Mouse (Mus musculus): Measurements from ENCODE around the gene Gm44511. TPM values are rescaled to one million over a fixed set of nuclear protein-coding genes. Genes with fewer than 3 reads are reported as not detected.

Gene Gm44511
- total and polyA plus RNA-seq, 3 experiments = not detected

- TF ChIP-seq MYC (IDR thresholded peaks at IDR 0.05; ENCODE audit: low read depth, low read length) (0 out of 2 replicates have a peak, but pooled peaks have one; percentile 13), MEF2A (IDR thresholded peaks at IDR 0.05; ENCODE audit: extremely low read depth, insufficient replicate concordance, low read depth, low read length, poor library complexity, severe bottlenecking) (no peak)
These were observed 16.9 kb upstream of the Gm44511 start (continued) for GRCm38 (mm10) chr6:128842945-128843478.

GRCm38 (mm10) chr6:128842356-128842944 is 16.3 kb upstream of the Gm44511 start:
- Histone ChIP-seq H3K27me3 (ENCODE audit: control insufficient read depth in 1 of 2, insufficient read depth in 2 of 2, low read length in 2 of 2) (no peaks in the 10 kb centered on the region), H3K4me1 (ENCODE audit: control insufficient read depth in 1 of 2, insufficient read depth in 2 of 2, low read length in 2 of 2) (peaks cover 4 to 20% of the 10 kb centered on the region in 2 experiments; a peak in 3 of 4 replicates), H3K27ac (ENCODE audit: control insufficient read depth, low read depth, low read length) (peak overlapping the region; percentile 50), H3K9me3 (replicated peaks; ENCODE audit: insufficient read depth, low read length) (no peaks in the 10 kb centered on the region), H3K36me3 (ENCODE audit: control insufficient read depth in 1 of 2, insufficient read depth in 2 of 2, low read length in 2 of 2) (peaks cover 0 to 15% of the 10 kb centered on the region in 2 experiments; a peak in 2 of 4 replicates), H3K4me3 (ENCODE audit: control insufficient read depth in 1 of 2, insufficient read depth in 1 of 2, low read depth in 2 of 2, low read length in 2 of 2) (peak overlapping the region; percentile 68 to 73), H3K79me2 (ENCODE audit: control insufficient read depth, insufficient read depth, low read length, poor library complexity) (no peaks in the 10 kb centered on the region; the same call in 1 of the 2 replicates), H3K9ac (ENCODE audit: control insufficient read depth, low read depth, low read length, poor library complexity, severe bottlenecking) (peak overlapping the region; percentile 76)
- DNase-seq (ENCODE audit: low read depth, low spot score) = peak; percentile 71
- TF ChIP-seq NELFE (IDR thresholded peaks at IDR 0.05; ENCODE audit: low read depth, low read length) (peak; percentile 17; the same call in 1 of the 2 replicates), MXI1 (IDR thresholded peaks at IDR 0.05; ENCODE audit: low read depth, low read length) (peak; percentile 80; the same call in 1 of the 2 replicates), UBTF (IDR thresholded peaks at IDR 0.05; ENCODE audit: borderline replicate concordance, insufficient read depth, low read depth, low read length) (no peak), ELF1 (IDR thresholded peaks at IDR 0.05; ENCODE audit: low read depth, low read length) (no peak)

GRCm38 (mm10) chr6:128841327-128842089 is 15.4 kb upstream of the Gm44511 start:
- Histone ChIP-seq H3K9me3 (replicated peaks; ENCODE audit: insufficient read depth, low read length) (no peaks in the 10 kb centered on the region), H3K36me3 (ENCODE audit: control insufficient read depth in 1 of 2, insufficient read depth in 2 of 2, low read length in 2 of 2) (peaks cover 0 to 11% of the 10 kb centered on the region in 2 experiments; a peak in 2 of 4 replicates), H3K79me2 (ENCODE audit: control insufficient read depth, insufficient read depth, low read length, poor library complexity) (no peaks in the 10 kb centered on the region; the same call in 1 of the 2 replicates), H3K27me3 (ENCODE audit: control insufficient read depth in 1 of 2, insufficient read depth in 2 of 2, low read length in 2 of 2) (no peaks in the 10 kb centered on the region), H3K4me1 (ENCODE audit: control insufficient read depth in 1 of 2, insufficient read depth in 2 of 2, low read length in 2 of 2) (peaks cover 2 to 14% of the 10 kb centered on the region in 2 experiments; a peak in 3 of 4 replicates), H3K9ac (ENCODE audit: control insufficient read depth, low read depth, low read length, poor library complexity, severe bottlenecking) (peak overlapping the region; percentile 76), H3K27ac (ENCODE audit: control insufficient read depth, low read depth, low read length) (peak overlapping the region; percentile 50; the same call in 1 of the 2 replicates), H3K4me3 (ENCODE audit: control insufficient read depth in 1 of 2, insufficient read depth in 1 of 2, low read depth in 2 of 2, low read length in 2 of 2) (peak overlapping the region; percentile 68 to 73)
- TF ChIP-seq E2F4 (IDR thresholded peaks at IDR 0.05; ENCODE audit: borderline replicate concordance, low read depth, low read length) = no peak
- 0 out of 2 replicates have a peak, but pooled peaks have one; percentile 10 for TF ChIP-seq MXI1 (IDR thresholded peaks at IDR 0.05; ENCODE audit: low read depth, low read length)
- TF ChIP-seq MYC (IDR thresholded peaks at IDR 0.05; ENCODE audit: low read depth, low read length) = peak; percentile 52
- peak; percentile 21 for TF ChIP-seq TAL1 (IDR thresholded peaks at IDR 0.05; ENCODE audit: low read length)
- TF ChIP-seq USF1 (IDR thresholded peaks at IDR 0.05; ENCODE audit: low read depth, low read length) = peak; percentile 39; the same call in 1 of the 2 replicates
- TF ChIP-seq POLR2AphosphoS5 (IDR thresholded peaks at IDR 0.05; ENCODE audit: borderline replicate concordance, low read depth, low read length) = no peak
- no peak for TF ChIP-seq ETS1 (IDR thresholded peaks at IDR 0.05; ENCODE audit: low read depth, low read length)
- 0 out of 2 replicates have a peak, but pooled peaks have one; percentile 6 for TF ChIP-seq TCF12 (IDR thresholded peaks at IDR 0.05; ENCODE audit: low read depth, low read length)
- peak; percentile 65 for DNase-seq (ENCODE audit: low read depth, low spot score)
